Mouse (Mus musculus): ENCODE results near the gene Aplp2.
A peak's percentile ranks its signal among the peaks of the same experiment; 100 is the strongest.
"Not testable (repeated sequence)": the region's sequence is repeated elsewhere in the genome, so short reads cannot be mapped to it uniquely, and the experiment has no call there.

The Aplp2 gene

DNA sequence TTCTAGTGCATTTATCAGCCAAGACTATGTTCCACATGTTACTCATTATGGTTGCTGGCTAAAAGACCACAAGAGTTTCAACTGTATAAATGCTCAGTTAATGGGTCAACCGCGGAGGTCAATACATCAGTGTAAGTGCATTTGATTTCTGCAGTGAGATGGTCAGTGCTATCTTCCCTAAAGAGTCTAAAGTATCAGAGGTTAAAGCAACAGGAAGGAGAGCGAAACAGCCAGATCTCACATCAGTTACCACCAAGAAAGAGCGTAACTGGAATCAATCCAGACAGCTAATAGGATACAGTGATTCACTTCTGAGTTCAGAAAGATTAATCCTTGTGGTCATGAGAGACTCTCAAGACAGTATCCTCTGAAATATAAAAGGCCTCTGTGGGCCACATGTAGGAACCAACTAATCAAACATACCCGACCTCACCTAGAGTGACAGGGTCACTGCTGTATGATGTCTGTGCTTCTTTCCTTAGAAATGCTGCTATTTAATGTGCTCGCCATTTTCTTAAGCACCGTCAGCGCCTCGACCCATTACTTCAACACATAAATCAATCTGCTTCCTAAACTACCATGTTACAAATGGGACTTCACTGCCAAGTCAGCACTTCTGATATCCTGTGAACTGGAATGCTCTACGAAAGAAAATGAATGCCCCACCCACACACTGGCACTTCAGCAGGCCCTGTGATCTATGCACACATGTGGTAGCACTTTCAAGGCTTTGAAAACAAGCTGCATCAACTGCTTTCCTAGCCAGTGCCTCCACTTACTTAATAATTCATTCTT, 30.1 kb downstream of the Aplp2 start:
- DNase-seq (ENCODE audit: low spot score in 2 of 2): no peak

DNA sequence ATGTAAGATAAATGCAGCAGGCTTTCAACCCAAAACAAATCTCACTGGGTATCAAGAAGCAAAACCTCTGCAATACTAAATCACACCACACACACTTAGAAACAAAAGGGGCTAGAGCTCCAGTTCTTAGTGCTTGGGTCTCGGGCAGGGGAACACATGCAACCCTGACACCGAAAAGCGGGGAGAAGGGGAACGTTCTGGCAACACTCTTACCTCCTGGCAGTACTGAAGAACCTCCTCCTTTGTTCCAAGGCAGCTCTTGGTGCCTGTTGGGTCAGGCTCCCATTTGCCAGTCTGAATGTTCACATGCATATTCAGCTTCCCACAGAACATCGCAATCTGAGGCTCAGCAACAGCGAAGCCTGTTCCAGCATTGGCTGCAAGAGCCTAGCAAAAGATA, 33.9 kb downstream of the Aplp2 start:
- no peak for DNase-seq (ENCODE audit: low spot score in 2 of 2)

DNA sequence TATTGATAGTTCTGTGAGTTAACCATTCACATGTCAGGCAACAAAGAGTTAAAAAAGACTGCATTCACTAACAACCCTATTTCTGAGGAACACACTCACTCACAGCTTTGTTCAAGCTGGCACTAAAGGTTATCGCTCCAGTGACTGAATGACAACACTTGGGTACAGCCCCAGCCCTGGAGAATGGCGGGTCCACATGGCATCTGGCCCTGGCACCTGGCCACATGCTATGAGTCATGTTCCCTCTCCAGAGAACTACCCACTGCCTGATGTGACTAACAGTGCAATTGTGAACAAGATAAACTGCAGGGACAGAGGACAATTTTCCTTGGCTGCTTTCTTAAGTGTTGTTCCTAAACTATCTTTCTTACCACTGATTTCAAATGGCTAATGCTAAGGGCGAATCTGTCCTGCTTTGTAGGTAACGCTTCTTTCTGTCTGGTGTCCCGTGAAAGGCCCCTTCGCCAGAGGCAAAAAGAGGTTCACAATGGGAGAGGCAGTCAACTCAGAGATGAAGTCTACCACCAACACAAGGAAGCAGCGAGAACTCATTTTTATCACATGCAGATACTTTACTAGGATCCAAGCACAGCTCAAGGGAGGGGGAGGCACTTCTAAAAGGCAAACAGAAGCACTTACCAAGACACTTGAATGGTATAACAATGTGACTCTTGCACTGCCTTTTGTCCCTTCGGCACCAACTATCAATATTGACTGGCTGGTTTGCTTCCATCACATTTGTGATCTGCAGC, 35.1 kb downstream of the Aplp2 start:
- peak; percentile 79 to 81 for DNase-seq (ENCODE audit: low spot score in 2 of 2)

GRCm38 (mm10) chr9:31175978-31176377, 35.6 kb downstream of the Aplp2 start:
- no peak for DNase-seq (ENCODE audit: low spot score in 2 of 2)

- no peak for DNase-seq (ENCODE audit: low spot score in 2 of 2)
These were observed 36.3 kb downstream of the Aplp2 start for GRCm38 (mm10) chr9:31175346-31175745.

DNA sequence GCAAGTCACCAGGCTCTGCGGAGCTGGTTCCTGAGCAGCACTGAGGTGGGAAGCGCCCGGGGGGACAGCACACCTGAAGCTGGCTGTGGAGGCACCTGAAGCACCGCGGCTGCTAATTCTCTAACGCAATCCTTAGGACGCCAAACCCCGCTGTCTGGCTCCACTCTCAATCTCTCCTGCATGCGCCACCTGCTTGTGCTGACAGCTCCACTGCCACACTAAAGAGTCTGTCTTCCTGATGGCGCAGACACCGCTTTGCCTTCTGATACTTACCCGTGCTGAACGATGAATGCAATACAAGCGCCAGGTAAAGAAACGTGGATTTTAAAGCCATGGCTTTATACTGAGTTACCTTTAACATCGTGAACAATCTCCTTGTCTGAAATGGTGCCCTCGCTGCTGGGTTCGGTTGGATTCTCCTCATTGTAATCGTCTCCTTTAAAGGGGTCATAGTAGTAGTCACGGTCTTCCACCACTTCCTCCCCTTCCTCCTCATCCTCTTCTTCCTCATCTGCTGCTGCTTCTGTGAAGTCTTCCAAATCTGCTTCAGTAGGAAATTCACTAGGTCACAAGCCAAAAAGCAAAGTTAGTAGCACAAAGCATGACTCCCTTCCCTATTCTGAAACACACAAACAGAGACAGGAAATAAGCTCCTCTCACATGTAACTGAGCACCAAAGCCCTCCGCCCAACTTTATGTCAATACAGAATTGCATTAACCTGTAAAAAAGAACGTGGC, 43.1 kb downstream of the Aplp2 start:
- no peak for DNase-seq (ENCODE audit: low spot score in 2 of 2)

- DNase-seq (ENCODE audit: low spot score in 2 of 2): no peak
These were observed 44.3 kb downstream of the Aplp2 start for GRCm38 (mm10) chr9:31167305-31167704.

GRCm38 (mm10) chr9:31165505-31165904, 46.1 kb downstream of the Aplp2 start:
- DNase-seq (ENCODE audit: low spot score in 2 of 2): not testable (repeated sequence)

DNA sequence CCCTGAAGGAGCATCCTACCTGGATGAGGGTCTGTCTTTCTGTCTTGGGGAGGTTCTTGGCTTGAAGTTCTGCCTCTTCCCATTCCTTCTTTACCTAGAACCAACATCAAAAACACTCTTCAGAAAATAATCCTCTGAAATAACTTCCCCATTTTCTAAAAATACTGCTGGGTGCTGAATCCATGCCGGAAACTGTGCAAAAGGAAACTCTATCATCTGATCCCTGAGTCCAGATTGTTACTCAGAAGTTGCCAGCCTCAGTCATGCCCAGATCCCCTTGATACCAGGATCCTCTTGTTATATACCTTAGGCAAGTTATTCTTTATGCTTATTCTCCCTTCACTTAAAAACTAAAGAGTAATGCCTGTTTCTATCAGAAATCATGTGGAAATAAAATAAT, 48.3 kb downstream of the Aplp2 start:
- DNase-seq (ENCODE audit: low spot score in 2 of 2): no peak

DNA sequence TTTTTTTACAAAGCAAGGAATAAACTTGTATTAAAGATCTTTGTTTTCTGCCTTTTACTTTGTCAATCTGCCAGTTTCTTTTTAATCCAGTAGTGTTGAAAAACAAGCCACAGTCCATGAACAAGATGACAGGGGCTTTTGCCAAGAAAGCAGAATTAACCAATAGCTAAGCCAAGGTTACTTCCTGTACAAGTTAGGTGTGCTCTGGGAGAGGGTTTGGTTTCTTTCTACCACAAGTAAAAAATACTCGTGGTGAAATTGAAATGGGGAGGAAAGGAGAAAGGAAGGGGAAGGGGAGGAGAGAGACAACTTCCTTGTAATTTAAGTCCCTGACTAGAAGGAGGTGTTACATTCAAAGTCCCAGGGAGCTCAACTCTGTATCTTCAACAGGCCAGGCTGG, 48.7 kb downstream of the Aplp2 start:
- DNase-seq (ENCODE audit: low spot score in 2 of 2): no peak

DNA sequence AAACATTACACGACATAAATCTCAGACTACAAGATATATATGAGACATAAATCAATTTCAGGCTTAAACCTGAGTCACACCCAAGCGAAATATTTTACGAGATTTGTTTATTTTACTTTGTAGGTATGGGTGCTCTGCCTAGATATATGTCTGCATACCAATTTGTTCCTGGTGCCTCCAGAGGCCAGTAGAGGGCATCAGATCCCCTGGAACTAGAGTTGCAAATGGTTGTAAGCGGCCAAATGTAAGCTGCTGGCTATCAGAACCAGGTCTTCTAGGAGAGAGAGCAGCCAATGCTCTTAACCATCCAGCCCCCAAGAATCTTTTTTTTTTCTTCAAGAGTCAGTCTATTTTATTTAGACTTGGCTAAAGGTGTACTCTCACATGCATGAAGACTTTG, 51.7 kb downstream of the Aplp2 start:
- DNase-seq (ENCODE audit: low spot score in 2 of 2): no peak

DNA sequence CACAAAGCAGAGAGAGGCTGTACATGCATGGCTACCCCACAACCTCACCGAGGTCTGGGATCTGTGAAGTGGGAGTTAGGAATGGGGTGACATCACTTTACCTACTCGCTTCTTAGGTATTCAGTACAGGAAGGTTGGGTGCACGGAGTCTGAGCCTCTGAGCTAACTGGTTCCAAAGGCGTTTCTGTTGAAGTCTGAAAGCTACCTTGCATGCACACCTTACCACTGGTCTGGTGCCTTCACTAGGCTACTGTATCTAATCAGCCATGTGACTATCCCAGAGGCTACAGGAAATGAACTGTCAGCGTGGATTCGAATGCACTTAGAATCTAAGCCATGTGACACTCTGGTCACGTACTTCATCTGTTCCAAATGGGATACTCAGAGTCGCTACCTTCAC, 55.0 kb downstream of the Aplp2 start:
- no peak for DNase-seq (ENCODE audit: low spot score in 2 of 2)

GRCm38 (mm10) chr9:31151050-31151449, 60.6 kb downstream of the Aplp2 start:
- no peak for DNase-seq (ENCODE audit: low spot score in 2 of 2)

GRCm38 (mm10) chr9:31148135-31148534, 63.5 kb downstream of the Aplp2 start:
- DNase-seq (ENCODE audit: low spot score in 2 of 2): no peak

GRCm38 (mm10) chr9:31145272-31145925, 66.2 kb downstream of the Aplp2 start:
- no peak for DNase-seq (ENCODE audit: low spot score in 2 of 2)

DNA sequence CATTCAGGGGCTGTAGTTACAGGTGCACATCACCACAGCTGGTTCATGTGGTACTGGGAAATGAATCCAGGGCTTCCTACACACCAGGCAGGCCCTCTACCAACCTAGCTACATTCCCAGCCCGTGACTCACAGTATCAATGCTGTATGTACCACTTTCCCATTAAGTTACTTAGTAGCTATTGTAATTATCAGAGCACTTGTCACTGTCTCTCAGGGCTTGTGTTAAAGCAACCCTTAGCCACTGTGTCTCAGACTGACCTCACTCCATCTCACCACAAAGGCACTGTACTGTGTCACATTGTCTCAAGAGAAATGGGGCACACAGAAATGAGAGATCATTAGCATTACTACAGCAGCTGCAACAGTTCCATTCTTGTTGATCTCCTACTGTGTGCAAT, 68.7 kb downstream of the Aplp2 start:
- no peak for DNase-seq (ENCODE audit: low spot score in 2 of 2)

DNA sequence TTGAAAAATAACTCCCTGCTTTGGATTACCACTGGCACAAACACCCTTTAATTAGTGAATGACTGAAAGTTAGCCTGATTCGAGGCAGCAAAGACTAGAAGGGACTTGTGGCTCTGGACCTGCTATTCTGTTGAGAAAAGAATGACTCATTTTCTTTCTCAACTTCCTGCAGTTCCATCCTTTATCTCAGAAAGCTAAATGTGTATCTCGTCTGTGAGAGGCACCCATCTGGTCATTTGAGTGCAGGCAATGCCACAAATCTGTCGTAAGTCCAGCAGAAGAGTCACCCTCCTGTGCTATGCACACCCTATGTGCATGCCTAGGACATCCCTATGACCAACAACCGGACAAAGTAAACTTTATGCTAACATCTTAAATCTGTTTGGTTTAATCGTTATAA, 78.5 kb downstream of the Aplp2 start:
- DNase-seq (ENCODE audit: low spot score in 2 of 2): no peak

GRCm38 (mm10) chr9:31131205-31131968, 80.2 kb downstream of the Aplp2 start, which contains the start of gene St14:
Gene St14 (minus strand): TSS chr9:31131853.
- peak; percentile 53 to 66 for DNase-seq (ENCODE audit: low spot score in 2 of 2)

GRCm38 (mm10) chr9:31130357-31131204, 81.0 kb downstream of the Aplp2 start:
- DNase-seq (ENCODE audit: low spot score in 2 of 2): no peak

- no peak for DNase-seq (ENCODE audit: low spot score in 2 of 2)
These were observed 81.7 kb downstream of the Aplp2 start for GRCm38 (mm10) chr9:31129956-31130355.
